Mouse (Mus musculus) liver, embryonic 13.5 days (tissue): ENCODE results near the gene Nanp. TPM values are rescaled to one million over a fixed set of nuclear protein-coding genes. Genes with fewer than 3 reads are reported as not detected.
A peak's percentile ranks its signal among the peaks of the same experiment; 100 is the strongest.

Experiments
- ATAC-seq: fragments of 200-750 bp; cut with Nextera tagmentation; 2 replicates; pipeline ENCODE4 v1.8.0; 2017; ENCODE audit warnings: low read depth, mild to moderate bottlenecking, moderate number of reproducible peaks, moderate library complexity
- DNase-seq: peaks from one replicate; pipeline ENCODE4 v3.0.0; 2022
- H3K27ac ChIP-seq: fragments of 300-500 bp; sonication (generic); 2 replicates; pipeline ENCODE4 v1.5.1; 2015; ENCODE audit warnings: moderate library complexity, mild to moderate bottlenecking, inconsistent platforms
- H3K27me3 ChIP-seq: fragments of 300-500 bp; sonication (generic); 2 replicates; pipeline ENCODE4 v1.6.1; 2015; ENCODE audit warnings: mild to moderate bottlenecking, inconsistent platforms
- H3K36me3 ChIP-seq: fragments of 300-500 bp; sonication (generic); 2 replicates; pipeline ENCODE4 v1.6.1; 2015; ENCODE audit warnings: mild to moderate bottlenecking, inconsistent platforms
- H3K4me1 ChIP-seq: fragments of 300-500 bp; sonication (generic); replicated peaks from 2 replicates; pipeline ENCODE4 v1.6.1; 2015; ENCODE audit warnings: inconsistent platforms
- H3K4me2 ChIP-seq: fragments of 300-500 bp; sonication (generic); 2 replicates; pipeline ENCODE4 v1.6.1; 2015; ENCODE audit warnings: inconsistent platforms, mild to moderate bottlenecking, moderate library complexity
- H3K4me3 ChIP-seq: fragments of 300-500 bp; sonication (generic); replicated peaks from 2 replicates; pipeline ENCODE4 v1.5.1; 2015; ENCODE audit warnings: mild to moderate bottlenecking, inconsistent platforms
- H3K9ac ChIP-seq: fragments of 300-500 bp; sonication (generic); 2 replicates; pipeline ENCODE4 v1.6.1; 2015; ENCODE audit warnings: mild to moderate bottlenecking, inconsistent platforms
- H3K9me3 ChIP-seq: fragments of 300-500 bp; sonication (generic); replicated peaks from 2 replicates; pipeline ENCODE4 v1.6.1; 2016; ENCODE audit warnings: inconsistent platforms
- WGBS: fragments of 180-500 bp; shearing (Covaris S2); methylation state at CpG from one replicate; pipeline ENCODE4 v1.1.7; 2015; ENCODE audit not compliant: insufficient replicate concordance; 5-methylcytosine and 5-hydroxymethylcytosine counted together
- polyA plus RNA-seq: library from polyadenylated mRNA; unstranded; fragments of >200 nt; fragmentation: Nextera tagmentation; extraction: Ambion mirVana; gene quantifications from 2 replicates; pipeline ENCODE4 v1.2.1, GENCODE M21; 2015

The Nanp gene
- polyA plus RNA-seq, 1 experiment from 2014 or later = 76.2 TPM

DNA sequence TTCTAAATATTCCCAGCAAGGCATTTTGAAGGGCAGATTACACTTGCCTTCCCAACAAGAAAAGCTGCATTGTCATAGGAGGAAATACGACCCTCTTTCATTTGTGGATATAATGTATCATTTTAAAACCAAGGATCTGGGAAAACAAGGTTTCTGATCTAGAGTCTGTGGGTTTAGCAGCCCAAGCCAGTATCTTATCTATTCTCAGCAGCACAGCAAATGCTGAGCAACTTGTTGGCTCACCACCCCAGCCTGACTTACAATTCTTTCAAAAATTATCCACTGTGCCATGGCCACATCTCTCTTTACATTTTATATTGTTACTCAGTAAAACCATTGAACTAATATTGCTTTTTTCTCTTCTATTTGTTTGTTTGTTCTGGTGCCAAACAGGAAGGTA lies 27.9 kb downstream of the Nanp start:
- Histone ChIP-seq H3K4me3 (peak overlapping the region; percentile 28), H3K36me3 (no peaks in the 10 kb centered on the region), H3K27me3 (no peaks in the 10 kb centered on the region), H3K27ac (peak overlapping the region; percentile 93), H3K9me3 (no peaks in the 10 kb centered on the region), H3K9ac (peak overlapping the region; percentile 64), H3K4me1 (peaks cover 48% of the 10 kb centered on the region), H3K4me2 (peak overlapping the region; percentile 91)
- DNase-seq (peak; percentile 52), ATAC-seq (peak; percentile 67)
- 19% methylated on average over 1 of the region's 1 CpGs for WGBS

DNA sequence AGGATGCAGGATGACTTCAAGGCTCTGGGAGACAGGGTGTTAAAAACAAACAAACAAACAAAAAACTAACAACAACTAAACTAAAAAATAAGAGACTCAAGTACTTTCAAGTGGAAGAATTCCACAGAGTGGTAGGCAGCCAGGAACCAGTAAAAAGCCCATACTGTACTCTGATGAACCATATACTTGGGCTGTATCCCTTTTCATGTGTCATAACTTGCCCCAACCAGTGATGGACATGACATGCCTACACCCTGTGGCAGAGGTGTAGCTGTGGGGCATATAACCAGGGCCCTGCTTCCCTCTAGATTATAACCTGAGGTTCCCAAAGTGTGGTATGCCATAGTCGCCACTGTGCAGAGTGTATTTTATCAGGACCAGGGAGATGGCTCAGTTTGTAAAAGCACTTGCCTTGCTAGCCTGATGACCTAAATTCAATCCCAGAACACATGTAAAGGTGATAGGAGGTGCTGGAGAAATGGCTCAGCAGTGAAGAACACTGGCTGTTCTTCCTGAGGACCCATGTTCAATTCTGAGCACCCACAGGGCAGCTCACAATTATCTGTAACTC lies 29.6 kb downstream of the Nanp start:
- Histone ChIP-seq H3K27ac (peak overlapping the region; percentile 93), H3K36me3 (no peaks in the 10 kb centered on the region), H3K9ac (peak overlapping the region; percentile 64), H3K4me2 (peak overlapping the region; percentile 91), H3K4me3 (peak overlapping the region; percentile 94), H3K27me3 (no peaks in the 10 kb centered on the region), H3K4me1 (peaks cover 65% of the 10 kb centered on the region), H3K9me3 (no peaks in the 10 kb centered on the region)
- no peak for DNase-seq
- WGBS = 44% methylated on average over 1 of the region's 1 CpGs
- ATAC-seq = peak; percentile 45

DNA sequence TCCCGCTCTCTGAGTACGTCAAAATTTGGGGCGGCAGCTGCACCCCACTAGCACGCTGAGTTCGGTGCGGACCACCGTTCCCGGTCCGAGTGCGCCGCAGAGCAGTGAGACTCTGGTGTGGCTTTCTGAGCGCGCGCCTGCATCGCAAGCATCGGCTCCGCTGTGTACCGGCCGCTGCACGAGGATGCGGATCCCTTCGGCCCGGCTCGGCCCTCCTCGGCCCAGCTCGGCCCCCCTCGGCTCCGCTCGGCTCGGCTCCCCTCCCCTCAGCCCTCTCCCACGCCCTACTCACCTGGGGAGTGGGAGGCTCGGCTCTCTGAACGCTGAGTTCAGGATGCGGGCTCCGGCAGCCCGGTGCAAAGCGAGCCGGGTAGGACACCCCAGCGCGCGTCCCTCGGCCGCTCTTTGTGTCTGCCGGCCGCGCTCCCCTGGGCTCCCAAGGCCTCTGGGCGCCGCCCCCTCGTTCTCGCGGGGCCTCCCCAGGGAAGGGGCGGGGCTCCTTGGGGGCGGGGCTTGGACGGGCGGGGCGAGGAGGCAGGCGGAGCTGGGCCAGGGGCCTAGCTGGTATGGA lies 30.2 kb downstream of the Nanp start:
- H3K4me2 ChIP-seq = peak overlapping the region; percentile 91
- DNase-seq (peak; percentile 87), ATAC-seq (peak; percentile 87)
- WGBS = under 1% methylated on average over 57 of the region's 57 CpGs
- H3K27ac ChIP-seq = peak overlapping the region; percentile 93
- no peaks in the 10 kb centered on the region for H3K36me3 ChIP-seq
- no peaks in the 10 kb centered on the region for H3K9me3 ChIP-seq
- H3K9ac ChIP-seq = peak overlapping the region; percentile 97
- H3K4me1 ChIP-seq = peaks cover 71% of the 10 kb centered on the region
- peak overlapping the region; percentile 94 for H3K4me3 ChIP-seq
- no peaks in the 10 kb centered on the region for H3K27me3 ChIP-seq

DNA sequence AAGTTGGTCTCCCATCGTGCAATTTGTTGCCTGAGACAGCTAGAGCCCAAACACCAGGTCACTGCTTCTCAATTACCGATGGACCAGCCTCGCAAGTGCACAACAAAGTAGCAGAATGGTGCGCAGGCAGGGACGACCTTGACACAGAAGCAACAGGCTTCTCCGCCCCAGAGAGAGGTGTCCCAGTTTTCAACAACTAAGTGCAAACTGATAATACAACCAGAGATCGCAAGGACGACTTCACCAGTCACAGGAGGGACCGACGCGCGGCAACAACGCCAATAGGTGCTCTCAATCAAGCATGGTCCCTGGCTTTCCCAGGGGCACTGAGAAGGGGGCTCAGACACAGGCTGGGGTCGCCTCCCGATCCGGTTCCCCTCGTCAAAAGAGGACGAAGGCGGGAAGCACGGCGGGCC lies 30.7 kb downstream of the Nanp start:
- H3K27ac ChIP-seq = peak overlapping the region; percentile 93
- peak; percentile 48 for DNase-seq
- peak overlapping the region; percentile 97 for H3K9ac ChIP-seq
- peak; percentile 41 for ATAC-seq
- under 1% methylated on average over 21 of the region's 21 CpGs for WGBS
- H3K36me3 ChIP-seq = no peaks in the 10 kb centered on the region
- H3K4me2 ChIP-seq = peak overlapping the region; percentile 91
- H3K4me3 ChIP-seq = peak overlapping the region; percentile 94
- no peaks in the 10 kb centered on the region for H3K9me3 ChIP-seq
- H3K4me1 ChIP-seq = peaks cover 76% of the 10 kb centered on the region
- H3K27me3 ChIP-seq = no peaks in the 10 kb centered on the region

DNA sequence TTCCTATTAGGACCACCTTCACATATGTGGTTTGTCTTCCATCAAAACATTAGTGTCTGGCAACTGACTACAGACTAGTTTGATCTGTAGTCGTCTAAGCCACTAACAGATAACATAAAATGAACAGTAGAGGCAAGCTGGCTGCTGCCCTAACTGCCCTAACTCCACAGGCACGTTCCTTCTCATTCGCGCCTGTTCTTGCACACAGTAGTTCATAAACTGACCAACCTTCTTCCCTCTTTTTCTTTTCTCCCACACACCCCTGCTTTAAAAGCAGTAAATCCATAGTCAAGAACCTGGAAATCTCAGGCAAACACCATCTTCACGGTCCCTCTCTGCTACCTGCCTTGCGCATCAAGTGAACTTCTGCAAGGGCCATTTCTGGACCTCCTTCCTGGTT lies 31.2 kb downstream of the Nanp start:
- H3K4me2 ChIP-seq = peak overlapping the region; percentile 91
- H3K4me3 ChIP-seq = peak overlapping the region; percentile 94
- ATAC-seq (no peak), DNase-seq (no peak)
- H3K27me3 ChIP-seq = no peaks in the 10 kb centered on the region
- H3K9ac ChIP-seq = peak overlapping the region; percentile 97
- 36% methylated on average over 6 of the region's 6 CpGs for WGBS
- H3K4me1 ChIP-seq = peaks cover 79% of the 10 kb centered on the region
- H3K9me3 ChIP-seq = no peaks in the 10 kb centered on the region
- peak overlapping the region; percentile 93 for H3K27ac ChIP-seq
- H3K36me3 ChIP-seq = no peaks in the 10 kb centered on the region

DNA sequence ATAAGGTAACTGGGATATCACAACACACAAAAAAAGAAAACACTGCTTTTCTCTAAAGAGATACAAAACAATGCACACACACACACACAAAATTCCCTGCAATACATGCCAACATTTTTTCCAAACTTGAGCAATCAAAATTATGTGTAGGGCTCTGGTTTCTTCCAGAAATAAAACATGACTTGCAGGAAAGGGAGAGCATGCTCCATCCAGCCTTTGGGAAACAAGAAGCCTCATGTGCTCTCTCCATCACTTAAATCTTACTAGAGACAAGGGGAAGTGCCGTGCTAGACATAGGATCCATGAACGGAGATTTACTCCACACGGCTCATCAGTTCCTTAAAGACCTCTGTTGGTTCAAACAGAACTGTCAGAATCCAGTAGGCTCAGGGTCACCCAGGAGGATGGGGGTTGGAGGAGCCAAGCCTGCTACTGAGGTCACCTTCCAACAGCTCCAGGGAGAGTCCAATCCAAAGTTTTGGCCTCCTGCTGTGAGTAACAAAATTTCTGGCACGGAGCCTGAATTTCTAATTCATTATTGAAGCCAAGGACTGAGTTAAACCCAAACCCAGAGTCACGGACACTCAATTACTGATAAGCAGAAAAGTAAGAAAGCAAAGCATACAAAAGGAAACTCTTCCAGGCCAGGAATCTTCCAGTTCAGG lies 32.8 kb downstream of the Nanp start:
- 0 out of 2 replicates have a peak overlapping the region, but pooled peaks have one; percentile 14 for H3K27ac ChIP-seq
- H3K4me3 ChIP-seq = no peak overlapping the region
- no peak overlapping the region for H3K9ac ChIP-seq
- H3K4me1 ChIP-seq = peaks cover 88% of the 10 kb centered on the region
- WGBS = 69% methylated on average over 5 of the region's 5 CpGs
- H3K4me2 ChIP-seq = peak overlapping the region; percentile 91
- DNase-seq (no peak), ATAC-seq (no peak)
- no peaks in the 10 kb centered on the region for H3K9me3 ChIP-seq
- no peaks in the 10 kb centered on the region for H3K27me3 ChIP-seq
- no peaks in the 10 kb centered on the region for H3K36me3 ChIP-seq

DNA sequence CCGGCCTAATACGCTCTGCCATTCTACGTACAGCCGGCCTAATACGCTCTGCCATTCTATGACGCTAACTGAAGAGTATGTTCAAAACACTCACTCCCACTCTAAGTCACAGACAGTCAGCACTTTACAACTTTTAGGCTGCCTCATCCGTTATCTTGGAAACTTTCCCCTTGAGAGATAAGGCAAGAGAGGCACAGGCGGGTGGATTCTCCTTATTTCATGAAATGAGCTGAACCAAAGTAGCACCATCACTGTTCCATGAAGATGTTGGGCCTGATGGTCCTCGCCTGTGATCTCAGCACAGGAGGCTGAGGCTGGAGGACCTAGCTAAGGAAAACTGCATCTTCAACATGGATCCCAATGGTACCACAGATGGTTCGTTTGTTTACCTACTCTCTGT lies 34.8 kb downstream of the Nanp start:
- H3K4me3 ChIP-seq = no peak overlapping the region; the same call in 1 of the 2 replicates
- peak overlapping the region; percentile 53 for H3K4me2 ChIP-seq
- H3K27ac ChIP-seq = peak overlapping the region; percentile 71

DNA sequence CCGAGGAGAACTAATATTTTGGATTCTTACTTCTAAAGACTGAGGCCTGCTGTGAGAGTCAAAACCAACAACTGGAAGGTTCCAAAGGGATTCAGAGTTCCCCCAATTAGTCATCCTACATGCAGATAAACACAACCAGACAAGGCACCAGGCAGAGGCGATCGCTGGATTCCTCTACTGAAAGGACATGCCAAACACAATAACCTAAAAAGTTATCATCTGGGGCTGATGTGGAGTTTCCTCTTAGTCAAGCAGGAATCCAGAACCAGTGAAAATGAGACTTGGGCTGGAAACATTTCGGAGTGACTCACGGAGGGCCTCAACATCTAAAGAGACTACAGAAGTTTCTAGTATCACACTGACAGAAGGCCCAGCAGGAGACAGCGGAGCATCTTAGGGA lies 35.4 kb downstream of the Nanp start:
- Histone ChIP-seq H3K9ac (peak overlapping the region; percentile 40), H3K4me3 (no peak overlapping the region), H3K36me3 (no peaks in the 10 kb centered on the region), H3K4me2 (peak overlapping the region; percentile 53), H3K4me1 (peaks cover 85% of the 10 kb centered on the region), H3K27me3 (no peaks in the 10 kb centered on the region), H3K9me3 (no peaks in the 10 kb centered on the region), H3K27ac (peak overlapping the region; percentile 71)
- ATAC-seq (no peak), DNase-seq (no peak)
- WGBS = 79% methylated on average over 6 of the region's 6 CpGs

More for the DNA sequence above, 34.8 kb downstream of the Nanp start:
- WGBS = 68% methylated on average over 10 of the region's 10 CpGs
- Histone ChIP-seq H3K9ac (peak overlapping the region; percentile 40), H3K36me3 (no peaks in the 10 kb centered on the region), H3K9me3 (no peaks in the 10 kb centered on the region), H3K4me1 (peaks cover 81% of the 10 kb centered on the region), H3K27me3 (no peaks in the 10 kb centered on the region)
- no peak for DNase-seq
- no peak for ATAC-seq

DNA sequence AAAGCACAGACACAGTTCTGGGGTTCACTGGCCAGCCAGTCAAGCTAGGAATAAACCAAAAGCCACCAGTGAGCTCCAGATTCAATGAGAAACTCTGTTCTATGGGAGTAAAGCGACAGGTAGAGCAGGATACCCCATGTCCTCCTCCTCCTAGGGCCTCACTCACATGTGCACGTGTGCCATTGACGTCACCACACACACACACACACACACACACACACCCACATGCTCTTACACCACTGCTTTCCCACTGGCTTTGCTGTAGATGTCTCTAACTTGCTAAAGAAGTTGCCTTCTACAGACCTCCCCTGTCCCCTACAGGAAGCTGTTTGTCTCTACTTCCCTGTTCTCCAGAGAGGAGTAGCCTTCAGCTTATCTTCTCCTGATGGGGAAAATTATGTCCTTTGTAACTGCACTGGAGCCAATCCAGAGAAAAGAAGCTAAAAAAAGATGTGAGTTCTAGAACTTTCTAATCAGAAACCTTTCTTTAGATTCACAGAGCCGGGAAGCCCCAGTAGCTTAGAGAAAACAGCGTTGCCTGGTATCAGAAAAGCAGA lies 37.5 kb downstream of the Nanp start:
- H3K4me3 ChIP-seq = no peak overlapping the region
- no peak for ATAC-seq
- WGBS = 52% methylated on average over 5 of the region's 5 CpGs
- no peak for DNase-seq
- H3K27me3 ChIP-seq = no peaks in the 10 kb centered on the region
- no peaks in the 10 kb centered on the region for H3K36me3 ChIP-seq
- H3K4me2 ChIP-seq = no peak overlapping the region
- peaks cover 86% of the 10 kb centered on the region for H3K4me1 ChIP-seq
- H3K9ac ChIP-seq = no peak overlapping the region
- no peaks in the 10 kb centered on the region for H3K9me3 ChIP-seq
- peak overlapping the region; percentile 3; the same call in 1 of the 2 replicates for H3K27ac ChIP-seq

DNA sequence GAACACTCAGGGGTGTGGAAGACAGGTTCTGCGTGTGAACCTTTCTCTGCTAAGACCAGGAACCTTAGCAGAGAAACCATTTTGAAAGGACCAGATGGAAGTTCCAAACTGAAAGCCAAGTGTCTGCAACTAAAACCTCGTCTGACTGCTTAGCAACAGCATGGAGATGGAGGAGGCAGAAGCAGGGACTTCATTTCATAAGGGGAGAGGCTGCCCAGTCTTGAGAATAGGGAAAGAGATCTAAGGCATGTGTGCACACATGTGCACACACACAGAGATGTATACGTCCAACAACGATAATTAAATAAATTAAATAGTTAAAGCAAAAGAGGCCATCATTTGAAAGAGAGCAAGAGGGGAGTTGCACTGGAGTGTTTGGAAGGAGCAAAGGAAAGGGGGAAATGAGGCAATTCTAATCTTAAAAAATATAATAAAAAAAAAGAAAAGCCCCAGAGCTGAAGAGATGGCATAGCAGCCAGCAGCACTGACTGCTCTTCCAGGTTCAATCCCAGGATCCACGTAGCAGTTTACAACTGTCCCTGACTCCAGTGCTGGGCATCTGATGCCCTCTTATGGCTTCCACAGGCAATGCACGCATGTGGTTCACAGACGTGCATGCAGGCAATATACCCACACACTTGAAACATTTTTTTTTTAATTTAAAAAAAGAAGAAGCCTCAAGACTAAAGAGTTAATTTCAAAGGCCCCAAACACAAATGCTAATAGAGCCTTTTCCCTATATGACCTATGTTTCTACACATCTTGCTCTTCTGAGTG lies 38.6 kb downstream of the Nanp start:
- Histone ChIP-seq H3K4me1 (peaks cover 82% of the 10 kb centered on the region), H3K27me3 (no peaks in the 10 kb centered on the region), H3K27ac (0 out of 2 replicates have a peak overlapping the region, but pooled peaks have one; percentile 11), H3K36me3 (no peaks in the 10 kb centered on the region), H3K4me2 (no peak overlapping the region), H3K9me3 (no peaks in the 10 kb centered on the region), H3K9ac (no peak overlapping the region), H3K4me3 (no peak overlapping the region)
- DNase-seq (no peak), ATAC-seq (peak; percentile 53; the same call in 1 of the 2 replicates)
- WGBS = 55% methylated on average over 7 of the region's 7 CpGs

DNA sequence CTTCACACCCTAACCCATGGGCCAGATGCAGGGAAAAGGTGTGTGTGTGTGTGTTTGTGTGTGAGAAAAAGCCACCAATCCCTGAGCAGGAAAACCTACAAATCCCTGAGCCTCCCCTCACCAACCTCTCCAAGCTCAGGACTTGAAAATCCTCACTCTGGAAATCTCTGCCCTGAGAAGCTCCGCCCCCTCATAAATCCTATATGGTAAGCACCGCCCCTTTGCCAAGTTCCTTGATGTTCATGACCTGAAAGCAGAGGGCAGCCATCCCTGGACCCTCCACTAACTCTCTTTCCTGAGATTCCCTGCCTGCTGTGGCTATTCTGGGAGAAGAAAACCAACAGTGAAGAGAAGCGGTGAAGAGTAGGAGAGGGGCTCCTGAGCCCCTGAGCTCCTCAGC lies 40.2 kb downstream of the Nanp start:
- Histone ChIP-seq H3K4me3 (no peak overlapping the region), H3K4me1 (peaks cover 75% of the 10 kb centered on the region), H3K4me2 (no peak overlapping the region), H3K9me3 (no peaks in the 10 kb centered on the region), H3K36me3 (no peaks in the 10 kb centered on the region), H3K27ac (no peak overlapping the region), H3K27me3 (no peaks in the 10 kb centered on the region), H3K9ac (no peak overlapping the region)
- 73% methylated on average over 3 of the region's 3 CpGs for WGBS
- ATAC-seq (no peak), DNase-seq (no peak)
